Mouse (Mus musculus) left cerebral cortex, postnatal 4 days (tissue): Measurements from ENCODE around the gene Olfr678. TPM values are rescaled to one million over a fixed set of nuclear protein-coding genes. Genes with fewer than 3 reads are reported as not detected.
"Not testable (repeated sequence)": the region's sequence is repeated elsewhere in the genome, so short reads cannot be mapped to it uniquely, and the experiment has no call there.

Experiments
- DNase-seq: peaks from one replicate; pipeline ENCODE4 v3.0.0-alpha.2; 2022
- intact Hi-C: fragments of 180-260 bp; cut with DNase I; formaldehyde crosslinking; loops from one replicate; pipeline ENCODE4 v1.15.1; 2025
- total RNA-seq, 2 experiments: library from RNA; stranded (reverse); gene quantifications; 2 replicates each; pipeline ENCODE4 v1.2.3; 2021

The Olfr678 gene
- not detected for total RNA-seq

- intact Hi-C loops, result no loop called here
- DNase-seq, result no peak
Measured at GRCm38 (mm10) chr7:105064175-105064574, at the start of gene Olfr678. Olfr678 (plus strand) TSS chr7:105064475.

- intact Hi-C loops, result no loop called here
- no peak for DNase-seq
Measured at GRCm38 (mm10) chr7:105022530-105022929, 41.7 kb upstream of the Olfr678 start.

- intact Hi-C loops, result no loop called here
- no peak for DNase-seq
Measured at GRCm38 (mm10) chr7:105028360-105028759, 35.9 kb upstream of the Olfr678 start, which contains the start of gene Olfr675. Olfr675 (minus strand) TSS chr7:105028460.

GRCm38 (mm10) chr7:105032398-105032797 is 31.9 kb upstream of the Olfr678 start, which contains the start of gene Olfr676:
Olfr676 (plus strand) TSS chr7:105032698.
- DNase-seq, result no peak
- intact Hi-C loops, result no loop called here

- peak; percentile 1 for DNase-seq
- intact Hi-C loops, result not testable (repeated sequence)
Measured at GRCm38 (mm10) chr7:105033836-105034235, 30.4 kb upstream of the Olfr678 start.

- intact Hi-C loops, result no loop called here
- no peak for DNase-seq
Measured at GRCm38 (mm10) chr7:105058951-105059350, 5.3 kb upstream of the Olfr678 start.

GRCm38 (mm10) chr7:105080905-105081304 is 16.6 kb downstream of the Olfr678 start, which contains the start of gene Olfr679:
Olfr679 (plus strand) TSS chr7:105081205.
- intact Hi-C loops, result no loop called here
- no peak for DNase-seq

GRCm38 (mm10) chr7:105092717-105093116 is 28.4 kb downstream of the Olfr678 start, which contains the start of gene Olfr680-ps1:
Olfr680-ps1 (minus strand) TSS chr7:105092817.
- intact Hi-C loops, DNase-seq: not testable (repeated sequence)

GRCm38 (mm10) chr7:105116536-105116935 is 52.3 kb downstream of the Olfr678 start, which contains the start of gene Olfr681:
Olfr681 (plus strand) TSS chr7:105116836.
- no peak for DNase-seq
- intact Hi-C loops, result no loop called here

Other genes starting within 250 kb of the Olfr678 start
- not detected for gene Usp17lb, start 221.9 kb upstream of the Olfr678 start, total RNA-seq
- gene Usp17la, start 207.5 kb upstream of the Olfr678 start, total RNA-seq, result not detected
- not detected for gene Olfr665, start 186.4 kb upstream of the Olfr678 start, total RNA-seq
- not detected for gene Olfr666, start 168.5 kb upstream of the Olfr678 start, total RNA-seq
- not detected for gene Olfr667, start 143.0 kb upstream of the Olfr678 start, total RNA-seq
- not detected for gene Olfr668, start 136.4 kb upstream of the Olfr678 start, total RNA-seq
- not detected for gene Olfr669, start 130.2 kb upstream of the Olfr678 start, total RNA-seq
- not detected for gene Olfr670, start 101.9 kb upstream of the Olfr678 start, total RNA-seq
- gene Olfr671, start 85.3 kb upstream of the Olfr678 start, total RNA-seq, result not detected
- not detected for gene Olfr672, start 62.4 kb upstream of the Olfr678 start, total RNA-seq
- not detected for gene Olfr675, start 36.0 kb upstream of the Olfr678 start, total RNA-seq
- gene Olfr676, start 31.8 kb upstream of the Olfr678 start, total RNA-seq, result not detected
- not detected for gene Olfr677, start 13.1 kb upstream of the Olfr678 start, total RNA-seq
- not detected for gene Olfr679, start 16.7 kb downstream of the Olfr678 start, total RNA-seq
- not detected for gene Olfr680-ps1, start 28.3 kb downstream of the Olfr678 start, total RNA-seq
- gene Olfr681, start 52.4 kb downstream of the Olfr678 start, total RNA-seq, result not detected
- not detected for gene Olfr683, start 82.5 kb downstream of the Olfr678 start, total RNA-seq
- not detected for gene Olfr684, start 99.2 kb downstream of the Olfr678 start, total RNA-seq
- not detected for gene Olfr685, start 121.5 kb downstream of the Olfr678 start, total RNA-seq
- not detected for gene Olfr686, start 143.0 kb downstream of the Olfr678 start, total RNA-seq
- gene Olfr688, start 223.6 kb downstream of the Olfr678 start, total RNA-seq, result not detected
- not detected for gene Olfr689, start 246.7 kb downstream of the Olfr678 start, total RNA-seq